Mouse (Mus musculus) layer of hippocampus, postnatal 36 days (tissue): Measurements from ENCODE around the gene Ppox. TPM values are rescaled to one million over a fixed set of nuclear protein-coding genes. Genes with fewer than 3 reads are reported as not detected.
"Not testable (repeated sequence)": the region's sequence is repeated elsewhere in the genome, so short reads cannot be mapped to it uniquely, and the experiment has no call there.

Experiments
- DNase-seq, 2 experiments: peaks; one replicate each; pipeline ENCODE4 v3.0.0; 2022
- total RNA-seq, 2 experiments: library from RNA; stranded (reverse); gene quantifications; 2 replicates each; pipeline ENCODE4 v1.2.3; 2021

Gene Ppox
- total RNA-seq, 2 experiments from 2014 or later, result 28.0 to 31.4 TPM

DNA sequence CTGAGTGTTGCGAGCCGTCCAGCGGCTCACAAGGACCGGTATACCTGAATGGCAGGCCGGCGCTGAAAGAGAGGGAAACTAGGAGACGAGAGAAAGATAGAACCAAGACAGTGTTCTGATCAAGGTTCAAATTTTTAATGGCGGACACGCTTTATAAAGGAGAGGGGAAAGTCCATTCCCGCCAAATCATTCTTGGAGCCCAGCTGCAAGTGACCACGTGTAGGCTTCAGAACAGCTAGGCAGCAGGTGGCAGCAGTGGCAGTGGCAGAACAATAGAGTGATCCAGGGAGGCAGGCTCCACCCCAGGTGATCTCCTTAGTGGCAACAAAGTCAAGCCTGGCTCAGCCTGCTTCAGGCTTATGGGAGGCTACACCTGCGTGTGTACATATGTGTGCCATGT is 39.0 kb downstream of the Ppox start:
- DNase-seq, result not testable (repeated sequence)

DNA sequence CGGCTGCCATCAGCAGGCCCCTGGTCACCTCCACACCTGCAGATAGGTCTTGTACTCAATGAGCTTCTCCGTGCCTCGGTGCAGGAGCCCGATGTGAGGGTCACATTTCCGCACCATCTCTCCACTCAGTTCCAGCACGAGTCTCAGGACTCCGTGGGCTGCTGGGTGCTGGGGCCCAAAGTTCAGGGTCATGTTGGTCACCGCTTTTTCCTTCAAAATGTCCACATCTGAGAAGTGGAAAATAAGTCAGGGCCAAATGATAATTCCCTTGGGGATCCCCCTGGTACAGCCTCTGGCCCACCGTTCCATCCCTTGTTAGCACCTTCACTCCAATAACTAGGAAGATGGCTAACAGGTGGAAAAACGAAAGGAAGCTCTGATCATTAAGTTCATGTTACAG is 40.1 kb downstream of the Ppox start:
- DNase-seq, result no peak

DNA sequence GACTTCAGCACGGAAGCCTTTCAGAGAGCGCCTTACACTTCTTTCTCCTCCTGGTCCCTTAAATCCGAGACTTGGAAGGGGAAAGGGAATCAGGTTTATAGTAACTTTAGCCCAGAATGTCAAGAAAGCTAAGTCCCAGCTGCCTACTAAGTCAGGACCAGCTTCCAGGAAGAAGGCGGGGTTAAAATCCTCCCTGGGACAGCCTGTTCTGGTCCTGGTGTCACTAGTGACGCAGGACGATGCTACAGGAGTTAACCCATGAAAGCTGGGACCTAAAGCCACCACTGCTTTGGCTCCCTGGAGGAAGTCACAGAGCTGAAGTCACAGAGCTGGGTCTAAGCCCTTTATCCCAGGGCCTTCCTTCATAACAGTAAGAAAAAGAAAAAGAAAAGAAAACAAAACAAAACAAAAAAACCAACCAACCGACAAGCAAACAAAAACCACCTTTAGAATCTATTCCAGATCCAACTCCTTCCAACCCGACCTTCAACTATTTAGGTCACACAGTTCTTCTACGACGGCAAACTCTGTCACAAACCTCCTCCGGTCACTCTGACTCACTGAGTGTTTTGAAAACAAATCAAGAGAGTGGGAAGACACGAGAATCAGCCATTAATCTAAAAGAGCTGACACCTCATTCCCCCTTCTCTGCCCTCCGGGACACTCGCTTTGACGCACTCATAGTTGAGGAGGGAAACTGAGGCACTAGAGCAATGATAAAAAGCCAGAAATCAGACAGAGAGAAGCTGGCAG is 40.8 kb downstream of the Ppox start:
- DNase-seq, result no peak

DNA sequence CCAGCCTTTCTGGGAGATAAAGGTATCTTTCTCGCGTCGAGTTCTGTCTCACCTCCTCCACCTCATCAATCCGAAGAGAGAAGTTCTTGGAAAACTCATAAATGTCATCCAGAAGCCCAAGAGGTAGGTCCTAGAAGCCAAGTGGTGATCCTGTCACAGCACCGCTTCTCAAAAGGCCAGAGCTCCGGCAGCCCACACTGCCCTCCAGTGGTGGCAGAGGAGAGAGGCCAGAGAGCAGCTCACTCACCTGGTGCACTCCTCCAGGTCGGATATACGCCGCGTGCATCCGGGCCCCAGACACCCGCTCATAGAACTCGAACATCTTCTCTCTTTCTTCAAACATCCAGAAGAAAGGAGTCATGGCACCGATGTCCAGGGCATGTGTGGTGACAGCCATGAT is 42.5 kb downstream of the Ppox start:
- DNase-seq, result no peak

DNA sequence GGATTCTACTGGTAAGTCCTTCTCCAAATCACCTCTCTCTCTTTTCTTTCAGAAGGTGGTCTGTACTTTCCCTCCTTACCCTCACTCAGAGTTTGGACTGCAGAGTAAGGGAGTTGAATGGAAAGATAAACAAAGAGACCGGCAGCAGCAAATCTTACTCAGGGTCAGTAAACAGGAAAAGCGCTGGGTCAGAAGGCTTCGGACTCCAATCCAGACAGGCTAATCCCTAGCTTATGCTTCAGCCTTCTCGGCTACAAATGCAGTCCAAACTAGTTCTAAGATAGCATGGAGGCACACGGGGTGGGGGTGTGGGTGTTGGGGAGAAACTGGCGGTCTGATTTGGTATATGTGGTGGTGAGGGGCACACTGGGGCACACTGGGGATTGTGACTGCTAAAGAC is 43.5 kb downstream of the Ppox start:
- no peak for DNase-seq

DNA sequence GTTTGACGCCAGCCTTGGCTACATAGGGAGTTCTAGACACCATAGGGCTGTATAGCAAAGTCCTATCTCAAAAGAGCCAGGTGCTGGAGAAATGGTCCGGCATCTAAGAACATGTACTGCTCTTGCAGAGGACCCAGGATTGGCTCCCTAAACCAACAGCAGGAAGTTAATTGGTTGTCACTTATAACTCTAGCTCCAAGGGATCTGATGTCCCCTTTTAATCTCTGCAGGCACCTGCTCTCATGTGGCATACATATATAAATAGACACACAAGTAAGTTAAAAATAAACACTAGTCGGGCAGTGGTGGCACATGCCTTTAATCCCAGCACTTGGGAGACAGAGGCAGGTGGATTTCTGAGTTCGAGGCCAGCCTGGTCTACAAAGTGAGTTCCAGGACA is 45.2 kb downstream of the Ppox start:
- DNase-seq, result no peak

DNA sequence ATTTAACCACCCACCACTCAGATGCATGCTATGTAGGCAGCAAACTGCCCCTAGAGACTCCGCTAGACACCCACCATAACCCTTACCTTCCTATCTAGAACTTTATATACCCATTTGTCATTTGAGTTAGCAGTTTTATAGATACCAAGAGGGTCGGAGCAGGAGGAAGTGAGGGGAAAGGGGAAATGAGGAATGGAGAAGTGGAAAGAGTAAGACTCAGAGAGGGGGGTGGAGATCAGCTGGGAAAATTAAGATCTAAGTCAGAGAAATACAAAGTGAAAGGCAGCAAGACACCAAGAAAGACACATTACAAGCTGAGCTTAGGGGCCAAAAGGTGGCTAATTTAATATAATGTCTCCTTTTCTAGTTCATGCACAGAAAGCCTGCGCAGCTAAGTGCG is 46.4 kb downstream of the Ppox start:
- no peak for DNase-seq

DNA sequence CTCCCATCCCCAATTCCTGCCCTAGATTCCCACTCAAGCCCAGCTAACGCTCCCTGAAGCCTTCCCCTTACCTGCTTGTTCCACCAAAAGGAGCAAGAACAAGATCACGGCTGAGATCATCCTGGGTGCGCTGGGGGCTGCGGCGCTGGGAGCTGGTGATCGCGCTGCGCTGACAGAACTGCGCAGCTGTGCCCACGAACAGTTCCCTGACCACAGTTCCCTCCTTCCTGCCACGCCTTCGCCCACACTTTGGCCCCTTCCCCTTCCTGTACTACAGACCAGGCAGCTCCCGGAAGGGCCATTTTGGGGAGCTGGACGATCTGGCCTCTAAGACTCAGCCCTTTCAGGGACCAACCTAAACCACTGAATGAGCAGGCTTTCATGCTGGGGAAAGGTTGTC is 46.9 kb downstream of the Ppox start, which contains the start of gene Fcer1g:
Gene Fcer1g, minus strand, starts transcription at position 240 of the 400 bp plus-strand sequence.
- DNase-seq, result no peak

DNA sequence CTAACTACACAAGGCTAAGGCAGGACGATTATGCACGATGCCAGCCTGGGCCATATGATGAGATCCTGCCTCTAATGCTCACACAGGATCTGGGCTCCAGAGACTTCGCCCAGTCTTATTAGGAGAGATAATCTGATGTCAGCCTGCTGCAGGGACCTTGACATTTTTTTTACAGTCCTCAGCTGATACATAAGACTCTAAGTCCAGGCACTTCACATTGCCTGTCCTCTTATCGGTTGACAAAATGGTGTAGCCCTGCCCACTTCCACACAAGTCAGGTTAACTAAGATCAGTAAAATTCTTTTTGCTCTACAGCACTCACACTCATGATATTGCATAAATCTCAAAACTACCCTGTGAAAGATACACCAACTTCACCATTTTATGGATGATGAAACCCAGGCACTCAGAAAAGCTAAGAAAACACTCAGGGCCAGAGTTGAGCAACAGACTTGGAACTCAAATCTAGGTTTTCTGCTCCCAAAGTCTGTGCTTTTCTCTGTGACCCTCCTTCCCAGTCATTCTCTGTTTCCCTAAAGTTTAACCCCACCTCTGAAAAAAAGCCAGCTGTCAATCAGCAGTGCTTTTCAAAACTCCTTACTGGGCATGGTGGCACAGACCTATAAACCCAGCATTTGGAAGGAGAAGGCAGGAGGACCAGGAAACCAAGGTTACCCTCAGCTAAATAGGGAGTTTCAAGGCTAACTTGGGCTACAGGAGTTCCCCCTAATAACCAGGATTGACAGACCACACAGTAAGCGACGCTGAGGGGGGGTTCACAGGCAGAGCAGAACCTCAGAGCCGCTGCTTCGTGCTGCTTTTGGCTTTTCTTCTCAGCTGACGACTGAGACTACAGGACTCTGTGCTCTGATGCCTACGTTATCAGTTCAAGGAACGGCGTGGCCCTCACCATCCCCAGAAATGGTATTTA is 47.9 kb downstream of the Ppox start:
- DNase-seq, result no peak

DNA sequence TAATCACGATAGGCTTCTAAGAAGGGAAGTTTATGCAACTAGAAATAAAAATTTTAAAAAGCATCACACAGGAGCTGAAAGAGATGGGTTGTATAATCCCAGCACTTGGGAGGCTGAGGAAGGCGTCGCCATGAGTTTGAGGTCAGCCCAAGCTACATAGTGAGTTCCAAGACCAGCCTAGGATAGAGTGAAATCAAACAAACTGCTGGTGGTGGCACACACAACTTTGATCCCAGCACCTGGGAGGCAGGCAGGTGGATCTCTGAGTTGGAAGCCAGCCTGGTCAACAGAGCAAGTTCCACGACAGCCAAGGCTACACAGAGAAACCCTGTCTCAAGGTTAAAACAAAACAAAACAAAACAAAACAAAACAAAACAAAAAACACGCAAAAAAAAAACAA is 48.6 kb downstream of the Ppox start:
- no peak for DNase-seq

DNA sequence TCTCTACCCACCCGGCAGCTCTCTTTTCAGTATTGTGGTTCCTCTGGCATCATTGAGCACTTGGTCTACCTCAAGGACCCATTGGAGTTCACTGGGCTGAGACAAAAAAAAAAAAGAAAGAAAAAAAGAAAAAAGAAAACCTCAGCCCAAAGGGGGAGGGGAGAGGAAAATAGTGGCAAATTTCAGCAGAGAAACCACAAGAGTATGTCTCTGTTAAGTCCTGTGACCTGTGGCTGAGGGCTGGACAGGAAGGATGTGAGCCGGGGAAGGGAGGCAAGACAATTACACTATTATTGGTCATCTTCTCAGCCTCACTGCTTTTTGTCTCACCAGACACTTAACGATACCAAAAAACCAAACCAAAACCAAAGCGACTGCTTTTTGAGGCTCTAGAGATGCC is 49.1 kb downstream of the Ppox start:
- no peak for DNase-seq

DNA sequence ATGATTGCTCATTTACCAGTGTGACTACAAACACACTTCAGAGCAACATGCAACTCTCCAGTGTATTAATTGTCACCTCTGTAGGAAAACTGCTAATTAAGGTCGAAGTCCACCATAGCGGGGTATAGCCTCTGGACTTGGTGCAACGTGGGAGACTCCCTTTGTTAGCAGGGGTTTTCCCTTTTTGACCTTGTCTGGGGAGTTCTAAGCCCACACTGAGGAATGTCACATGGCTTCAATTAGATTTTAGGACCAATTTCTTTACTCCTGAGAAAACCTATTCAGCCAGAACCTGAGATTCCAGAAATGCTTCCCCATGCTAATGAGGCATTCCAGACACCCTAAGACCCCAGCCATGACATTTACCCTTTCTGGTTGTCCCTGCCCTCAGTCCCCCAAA is 50.8 kb downstream of the Ppox start:
- no peak for DNase-seq

DNA sequence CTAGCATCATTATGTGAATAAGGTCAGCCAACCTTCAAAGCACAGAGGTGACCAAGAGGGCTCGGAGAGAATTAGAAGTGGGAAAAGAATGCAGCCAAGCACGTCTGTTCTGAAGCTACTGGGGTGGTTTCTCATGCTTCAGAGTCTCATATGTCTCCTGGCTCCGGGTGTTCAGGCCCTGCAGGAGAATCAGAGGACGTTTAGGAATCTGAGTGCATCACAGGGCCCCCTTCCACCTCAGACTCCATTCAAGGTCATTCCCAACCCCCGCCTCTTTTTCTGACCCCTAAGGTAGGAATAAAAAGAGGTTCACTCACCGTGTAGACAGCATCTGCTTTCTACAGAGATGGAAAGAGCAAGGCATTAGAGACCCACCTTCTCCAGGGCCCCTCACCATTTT is 51.2 kb downstream of the Ppox start:
- DNase-seq, result no peak

DNA sequence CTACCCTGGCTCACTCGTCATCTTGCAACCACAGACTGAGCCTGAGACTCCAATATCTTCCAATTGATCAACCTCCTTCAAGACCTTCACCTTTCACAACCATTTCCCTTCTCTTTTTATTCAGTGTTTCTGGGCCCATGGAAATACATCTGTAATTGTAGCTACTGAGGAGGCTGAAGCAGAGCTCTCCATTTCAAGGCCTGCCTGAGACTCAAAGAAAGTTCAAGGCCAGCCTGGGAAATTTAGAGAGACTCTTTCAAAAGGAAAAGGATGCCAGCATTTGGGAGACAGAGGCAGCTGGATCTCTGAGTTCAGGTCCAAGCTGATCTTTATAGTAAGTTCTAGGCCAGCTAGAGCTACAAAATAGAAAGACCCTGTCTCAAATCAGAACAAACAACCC is 53.1 kb downstream of the Ppox start:
- no peak for DNase-seq

DNA sequence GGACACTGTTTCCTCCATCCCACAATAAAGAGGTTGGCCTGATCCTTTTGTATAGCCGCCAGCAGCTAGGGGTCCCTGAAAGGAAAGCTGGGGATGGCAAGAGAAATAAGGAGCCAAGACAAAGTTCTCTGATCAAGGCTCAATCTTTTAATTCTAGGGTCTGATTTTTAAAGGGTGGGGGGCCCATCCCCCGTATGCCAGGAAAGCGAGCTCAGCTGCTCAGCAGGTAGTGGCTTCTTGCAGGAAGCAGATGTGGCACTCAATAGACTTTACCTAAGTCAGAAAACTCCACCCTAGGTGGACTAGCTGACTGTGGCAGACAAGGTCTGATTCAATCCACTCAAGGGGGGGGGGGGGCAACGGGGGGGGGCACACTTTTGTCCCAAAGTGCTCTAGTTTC is 54.2 kb downstream of the Ppox start:
- no peak for DNase-seq

Other genes with a start within 250 kb of the Ppox start
- 10 to 100 TPM in 1 of 2 experiments, 1 to 10 TPM in 1; 9.7 to 10.4 TPM for gene Fcgr3, start 216.3 kb downstream of the Ppox start, total RNA-seq
- gene Cfap126, start 167.3 kb downstream of the Ppox start, total RNA-seq, result 1 to 10 TPM in 1 of 2 experiments, under 1 TPM in 1; 0.92 to 1.8 TPM
- 100 to 1,000 TPM; 191 to 202 TPM for gene Sdhc, start 130.6 kb downstream of the Ppox start, total RNA-seq
- not detected for gene Mpz, start 130.5 kb downstream of the Ppox start, total RNA-seq
- gene Pcp4l1, start 84.9 kb downstream of the Ppox start, total RNA-seq, result 10 to 100 TPM; 39.4 to 42.3 TPM
- under 1 TPM; 0.20 to 0.25 TPM for gene Nr1i3, start 67.2 kb downstream of the Ppox start, total RNA-seq
- gene Tomm40l, start 58.7 kb downstream of the Ppox start, total RNA-seq, result 10 to 100 TPM; 72.4 to 80.2 TPM
- 1 to 10 TPM in 1 of 2 experiments, not detected in 1; 1.2 TPM for gene Apoa2, start 56.1 kb downstream of the Ppox start, total RNA-seq
- 10 to 100 TPM; 13.5 to 15.2 TPM for gene Fcer1g, start 46.8 kb downstream of the Ppox start, total RNA-seq
- 10 to 100 TPM; 15.1 to 15.5 TPM for gene Adamts4, start 30.8 kb downstream of the Ppox start, total RNA-seq
- 100 to 1,000 TPM; 275 to 286 TPM for gene Ndufs2, start 29.8 kb downstream of the Ppox start, total RNA-seq
- 10 to 100 TPM; 68.5 to 76.8 TPM for gene B4galt3, start 10.9 kb downstream of the Ppox start, total RNA-seq
- gene Usp21, start 6.8 kb upstream of the Ppox start, total RNA-seq, result 10 to 100 TPM; 66.9 to 70.5 TPM
- 100 to 1,000 TPM; 101 to 112 TPM for gene Ufc1, start 13.8 kb upstream of the Ppox start, total RNA-seq
- gene Dedd, start 48.0 kb upstream of the Ppox start, total RNA-seq, result 10 to 100 TPM; 36.5 to 41.3 TPM
- gene Nit1, start 64.5 kb upstream of the Ppox start, total RNA-seq, result 10 to 100 TPM; 45.9 to 49.5 TPM
- gene Pfdn2, start 64.5 kb upstream of the Ppox start, total RNA-seq, result 100 to 1,000 TPM; 160 to 166 TPM
- gene Klhdc9, start 79.6 kb upstream of the Ppox start, total RNA-seq, result 1 to 10 TPM; 4.1 to 4.7 TPM
- gene Nectin4, start 88.9 kb upstream of the Ppox start, total RNA-seq, result 1 to 10 TPM; 3.6 to 4.7 TPM
- gene Arhgap30, start 107.8 kb upstream of the Ppox start, total RNA-seq, result 1 to 10 TPM; 2.0 to 2.1 TPM
- 100 to 1,000 TPM; 114 to 132 TPM for gene Usf1, start 130.1 kb upstream of the Ppox start, total RNA-seq
- 1 to 10 TPM; 4.1 to 5.9 TPM for gene Tstd1, start 137.7 kb upstream of the Ppox start, total RNA-seq
- 1 to 10 TPM; 5.0 to 6.6 TPM for gene F11r, start 156.3 kb upstream of the Ppox start, total RNA-seq
- gene Alyref2, start 222.3 kb upstream of the Ppox start, total RNA-seq, result 1 to 10 TPM; 6.8 to 7.1 TPM